Mouse (Mus musculus) stomach, postnatal 0 days (tissue): ENCODE measurements around the gene Cry2. TPM values are rescaled to one million over a fixed set of nuclear protein-coding genes. Genes with fewer than 3 reads are reported as not detected.

Experiments
- ATAC-seq: fragments of 200-750 bp; cut with Nextera tagmentation; 2 replicates; pipeline ENCODE4 v1.8.0; 2017; ENCODE audit not compliant: low FRiP score, low TSS enrichment
- DNase-seq: peaks from one replicate; pipeline ENCODE4 v3.0.0-alpha.2; 2016; ENCODE audit warnings: low spot score
- H3K27ac ChIP-seq: fragments of 300-500 bp; sonication (generic); replicated peaks from 2 replicates; pipeline ENCODE4 v1.5.1; 2014; ENCODE audit warnings: mild to moderate bottlenecking, control low read depth
- H3K27me3 ChIP-seq: fragments of 300-500 bp; sonication (generic); 2 replicates; pipeline ENCODE4 v1.6.1; 2014; ENCODE audit warnings: low read length; ENCODE audit not compliant: control insufficient read depth, insufficient read depth
- H3K36me3 ChIP-seq: fragments of 300-500 bp; sonication (generic); 2 replicates; pipeline ENCODE4 v1.6.1; 2014; ENCODE audit warnings: low read length, mixed read lengths; ENCODE audit not compliant: control insufficient read depth, insufficient read depth
- H3K4me1 ChIP-seq: fragments of 300-500 bp; sonication (generic); replicated peaks from 2 replicates; pipeline ENCODE4 v1.6.1; 2014; ENCODE audit warnings: antibody characterized with exemption; ENCODE audit not compliant: control insufficient read depth, insufficient read depth
- H3K4me2 ChIP-seq: fragments of 300-500 bp; sonication (generic); replicated peaks from 2 replicates; pipeline ENCODE4 v1.6.1; 2014; ENCODE audit warnings: low read depth, mild to moderate bottlenecking, control low read depth, moderate library complexity
- H3K4me3 ChIP-seq: fragments of 300-500 bp; sonication (generic); 2 replicates; pipeline ENCODE4 v1.5.1; 2014; ENCODE audit warnings: low read depth, low read length, control low read depth
- H3K9ac ChIP-seq: fragments of 300-500 bp; sonication (generic); 2 replicates; pipeline ENCODE4 v1.6.1; 2014; ENCODE audit warnings: mild to moderate bottlenecking, low read length, control low read depth, mixed read lengths
- H3K9me3 ChIP-seq: fragments of 300-500 bp; sonication (generic); 2 replicates; pipeline ENCODE4 v1.6.1; 2016; ENCODE audit warnings: low read length; ENCODE audit not compliant: control insufficient read depth
- CTCF ChIP-seq: IDR thresholded peaks from 2 replicates; pipeline ENCODE4 v1.5.1; 2016; ENCODE audit warnings: antibody characterized with exemption, low read depth, mild to moderate bottlenecking, moderate library complexity
- EP300 ChIP-seq: optimal IDR thresholded peaks from 2 replicates; pipeline ENCODE3; 2016; ENCODE audit warnings: antibody characterized with exemption
- WGBS: fragments of 180-500 bp; shearing (Covaris S2); extraction: QIAGEN DNeasy Blood & Tissue Kit; methylation state at CpG from one replicate; pipeline ENCODE4 v1.1.7; 2014; 5-methylcytosine and 5-hydroxymethylcytosine counted together
- polyA plus RNA-seq: library from polyadenylated mRNA; unstranded; fragments of >200 nt; fragmentation: Nextera tagmentation; extraction: Ambion mirVana; gene quantifications from 2 replicates; pipeline ENCODE4 v1.2.1, GENCODE M21; 2015

Cry2 gene
- polyA plus RNA-seq, 1 experiment from 2014 or later, result 14.8 TPM

DNA sequence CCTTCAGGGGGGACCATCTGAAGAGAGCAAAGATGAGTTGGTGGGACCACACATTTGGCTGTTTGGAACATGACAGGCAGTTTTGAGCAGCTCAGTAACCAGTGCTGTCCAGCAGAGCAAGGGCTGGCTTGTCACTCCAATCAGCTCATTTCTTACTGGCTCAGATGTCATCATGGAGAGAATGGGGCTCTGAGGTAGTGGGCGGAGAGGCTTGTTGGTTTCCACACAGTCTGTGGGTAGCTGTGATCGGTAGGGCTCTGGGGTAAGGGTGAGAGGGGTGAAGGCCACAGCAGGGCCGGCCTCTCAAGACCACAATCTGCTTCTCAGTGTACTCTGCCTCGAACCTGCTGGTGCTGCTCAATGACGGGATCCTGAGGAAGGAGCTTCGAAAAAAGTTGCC, 57.5 kb downstream of the Cry2 start:
- ATAC-seq (peak; percentile 13; the same call in 1 of the 2 replicates), DNase-seq (no peak)
- Histone ChIP-seq H3K9me3 (no peaks in the 10 kb centered on the region), H3K4me2 (peak overlapping the region; percentile 88), H3K4me1 (peaks cover 5% of the 10 kb centered on the region; the same call in 1 of the 2 replicates), H3K27ac (no peak overlapping the region; the same call in 1 of the 2 replicates), H3K9ac (peak overlapping the region; percentile 79), H3K4me3 (peak overlapping the region; percentile 74), H3K27me3 (no peaks in the 10 kb centered on the region), H3K36me3 (peaks cover 13% of the 10 kb centered on the region; the same call in 1 of the 2 replicates)
- no peak for TF ChIP-seq CTCF
- no peak for TF ChIP-seq EP300
- 79% methylated on average over 6 of the region's 6 CpGs for WGBS

DNA sequence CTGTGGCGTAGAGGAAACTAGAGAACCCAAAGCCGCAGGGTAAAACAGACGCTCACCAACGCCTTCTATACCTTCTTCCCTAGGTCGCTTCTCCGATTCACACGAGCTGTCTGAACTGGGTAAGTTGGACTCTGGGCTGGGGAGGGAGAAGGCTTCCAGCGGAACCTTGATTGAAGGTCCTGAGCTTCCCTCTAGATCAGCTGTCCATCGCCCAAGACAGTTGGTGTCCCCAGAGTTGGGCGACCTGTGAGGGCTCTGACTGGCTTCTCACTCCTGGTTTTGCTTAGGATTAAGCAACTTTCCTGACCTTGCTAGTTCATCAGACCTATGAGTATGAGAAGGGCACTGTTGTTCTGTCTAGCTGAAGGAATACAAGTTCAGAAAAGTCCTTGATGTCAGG, 58.1 kb downstream of the Cry2 start:
- Histone ChIP-seq H3K4me3 (peak overlapping the region; percentile 74), H3K36me3 (peaks cover 13% of the 10 kb centered on the region; the same call in 1 of the 2 replicates), H3K9ac (peak overlapping the region; percentile 79), H3K9me3 (no peaks in the 10 kb centered on the region), H3K27ac (peak overlapping the region; percentile 94), H3K4me2 (peak overlapping the region; percentile 88), H3K27me3 (no peaks in the 10 kb centered on the region), H3K4me1 (peaks cover 6% of the 10 kb centered on the region; the same call in 1 of the 2 replicates)
- 8% methylated on average over 10 of the region's 10 CpGs for WGBS
- TF ChIP-seq EP300, result no peak
- no peak for TF ChIP-seq CTCF
- ATAC-seq (no peak), DNase-seq (no peak)

DNA sequence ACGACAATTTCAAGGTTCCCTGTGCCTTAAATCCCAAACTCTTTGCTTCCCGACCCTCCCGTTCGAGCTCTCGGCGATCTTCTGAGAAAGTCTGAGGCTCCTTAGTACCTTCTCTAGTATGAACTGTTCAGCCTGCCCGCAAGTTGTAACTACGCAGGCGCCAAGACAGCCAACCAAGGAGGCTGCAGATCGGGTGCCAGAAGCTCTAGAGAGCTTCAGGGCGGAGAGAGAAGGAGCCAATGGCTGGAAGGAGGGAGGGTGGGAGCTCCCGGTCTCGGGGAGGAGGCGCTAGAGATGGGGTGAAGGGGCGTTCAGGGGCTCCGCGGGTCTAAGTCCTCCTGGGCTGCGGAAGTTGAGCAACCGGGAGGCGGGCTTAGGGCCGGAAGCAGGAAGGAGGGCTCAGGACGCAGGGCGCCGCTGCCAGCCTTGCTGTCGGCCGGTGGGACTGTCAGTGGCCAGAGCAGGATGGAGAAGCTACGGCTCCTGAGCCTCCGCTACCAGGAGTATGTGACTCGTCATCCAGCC, 58.7 kb downstream of the Cry2 start:
- H3K4me2 ChIP-seq, result peak overlapping the region; percentile 88
- H3K27ac ChIP-seq, result peak overlapping the region; percentile 94
- ATAC-seq (peak; percentile 96), DNase-seq (peak; percentile 97)
- H3K27me3 ChIP-seq, result no peaks in the 10 kb centered on the region
- no peaks in the 10 kb centered on the region for H3K9me3 ChIP-seq
- peaks cover 6% of the 10 kb centered on the region; the same call in 1 of the 2 replicates for H3K4me1 ChIP-seq
- TF ChIP-seq EP300, result no peak
- TF ChIP-seq CTCF, result no peak; the same call in 1 of the 2 replicates
- WGBS, result under 1% methylated on average over 29 of the region's 29 CpGs
- peaks cover 13% of the 10 kb centered on the region; the same call in 1 of the 2 replicates for H3K36me3 ChIP-seq
- H3K9ac ChIP-seq, result peak overlapping the region; percentile 79
- peak overlapping the region; percentile 74 for H3K4me3 ChIP-seq

DNA sequence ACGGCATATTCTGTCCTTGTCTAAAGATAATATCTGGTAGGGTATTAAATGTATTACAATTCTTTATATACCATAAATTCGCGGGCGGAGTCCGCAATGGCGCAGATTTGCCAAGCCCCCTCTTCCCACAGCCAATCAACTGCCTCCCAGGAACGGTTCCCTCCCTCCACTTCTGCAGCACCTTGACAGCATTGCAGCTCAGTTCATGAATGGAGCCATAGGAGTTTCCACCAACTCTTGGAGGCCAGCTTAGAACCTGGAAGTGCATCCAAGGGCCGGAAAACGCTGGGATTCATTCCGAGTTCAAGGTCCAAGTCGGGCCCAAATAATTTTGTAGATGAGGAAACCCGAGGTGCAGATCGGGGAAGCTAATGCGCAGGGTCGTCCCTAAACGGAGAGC, 59.3 kb downstream of the Cry2 start, which contains the start of the genes Pex16 and Large2:
Gene Pex16 (plus strand): TSS at position 163 of the 400 bp plus-strand sequence.
Gene Large2 (minus strand): TSS at position 356 of the 400 bp plus-strand sequence.
- Histone ChIP-seq H3K9me3 (no peaks in the 10 kb centered on the region), H3K4me1 (peaks cover 6% of the 10 kb centered on the region; the same call in 1 of the 2 replicates), H3K27me3 (no peaks in the 10 kb centered on the region), H3K9ac (peak within 1 kb of the TSS; percentile 79), H3K4me2 (peak within 1 kb of the TSS; percentile 88), H3K36me3 (peaks cover 13% of the 10 kb centered on the region; the same call in 1 of the 2 replicates), H3K27ac (peak within 1 kb of the TSS; percentile 94), H3K4me3 (peak within 1 kb of the TSS; percentile 74)
- DNase-seq, result peak; percentile 47
- WGBS, result 2% methylated on average over 16 of the region's 16 CpGs
- no peak for ATAC-seq
- TF ChIP-seq CTCF (no peak), EP300 (no peak)

DNA sequence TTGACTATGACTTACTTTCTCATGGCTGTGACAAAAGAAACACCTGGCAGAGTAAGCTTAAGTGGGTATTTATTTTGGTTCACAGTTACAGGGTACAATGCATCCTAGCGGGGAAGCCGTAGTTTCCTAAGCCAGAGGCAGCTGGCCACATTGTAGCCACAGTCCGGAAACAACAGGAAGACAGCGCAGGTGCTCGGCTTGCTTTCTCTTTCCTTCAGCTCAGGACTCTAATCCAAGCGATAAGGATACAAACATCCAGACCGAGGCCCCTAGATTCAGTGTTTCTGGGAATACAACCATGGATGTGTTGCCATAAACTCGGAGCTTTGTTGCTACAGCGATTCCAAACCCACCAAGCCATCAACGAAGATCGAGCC, 60.4 kb downstream of the Cry2 start:
- peak overlapping the region; percentile 94 for H3K27ac ChIP-seq
- no peak overlapping the region for H3K4me2 ChIP-seq
- TF ChIP-seq CTCF, result no peak
- TF ChIP-seq EP300, result no peak
- 61% methylated on average over 11 of the region's 11 CpGs for WGBS
- no peak overlapping the region for H3K9ac ChIP-seq
- H3K9me3 ChIP-seq, result no peaks in the 10 kb centered on the region
- peaks cover 5% of the 10 kb centered on the region; the same call in 1 of the 2 replicates for H3K36me3 ChIP-seq
- H3K27me3 ChIP-seq, result no peaks in the 10 kb centered on the region
- H3K4me3 ChIP-seq, result no peak overlapping the region
- H3K4me1 ChIP-seq, result peaks cover 6% of the 10 kb centered on the region; the same call in 1 of the 2 replicates
- DNase-seq (no peak), ATAC-seq (no peak)

DNA sequence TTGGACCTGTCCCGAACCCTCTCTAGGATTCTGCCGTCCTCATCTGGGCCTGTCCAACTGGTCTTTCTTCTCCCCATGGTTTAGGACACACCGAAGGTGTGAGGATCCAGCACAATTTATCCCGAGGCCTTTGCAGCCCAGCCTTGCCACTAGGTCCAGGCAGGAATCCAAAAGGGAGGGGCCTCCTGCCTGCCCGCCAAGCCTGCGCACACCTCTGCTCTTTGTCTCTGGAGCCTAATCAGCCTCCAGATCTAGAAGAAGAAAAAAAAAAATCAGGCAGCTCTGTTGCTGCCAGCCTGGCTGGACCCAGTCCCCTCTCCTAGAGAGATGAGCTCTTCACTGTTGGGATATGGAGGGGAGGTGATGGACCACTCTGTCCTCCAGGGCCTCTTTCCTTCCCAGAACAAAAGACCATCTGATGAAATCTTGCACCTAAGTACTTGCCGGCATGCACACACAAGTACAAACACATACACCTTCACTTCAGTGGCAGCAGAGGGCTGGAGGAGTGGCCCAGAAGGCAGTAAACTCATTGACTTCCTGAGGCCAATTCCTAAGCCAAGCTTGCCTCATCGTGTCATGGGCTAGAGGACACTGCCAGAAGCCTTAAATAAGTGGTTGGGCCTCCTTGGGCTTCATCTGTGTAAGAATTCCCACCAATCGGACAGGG, 60.9 kb downstream of the Cry2 start:
- H3K36me3 ChIP-seq, result peaks cover 3% of the 10 kb centered on the region; the same call in 1 of the 2 replicates
- DNase-seq (peak; percentile 76), ATAC-seq (no peak)
- no peak overlapping the region for H3K4me3 ChIP-seq
- H3K4me2 ChIP-seq, result no peak overlapping the region
- H3K27me3 ChIP-seq, result no peaks in the 10 kb centered on the region
- TF ChIP-seq CTCF (no peak), EP300 (no peak)
- no peak overlapping the region for H3K9ac ChIP-seq
- H3K27ac ChIP-seq, result peak overlapping the region; percentile 94
- peaks cover 6% of the 10 kb centered on the region; the same call in 1 of the 2 replicates for H3K4me1 ChIP-seq
- 32% methylated on average over 9 of the region's 9 CpGs for WGBS
- no peaks in the 10 kb centered on the region for H3K9me3 ChIP-seq
